Mouse (Mus musculus) myocyte (in vitro differentiated cells): ENCODE measurements around the gene Prkcz.

ENCODE experiments used
- E2F4 ChIP-seq: IDR thresholded peaks from one replicate; pipeline ENCODE4 v1.6.1; 2011; ENCODE audit warnings: mild to moderate bottlenecking, control low read depth, moderate library complexity; ENCODE audit not compliant: insufficient read depth
- MAX ChIP-seq: IDR thresholded peaks from one replicate; pipeline ENCODE4 v1.6.1; 2011; ENCODE audit warnings: low read depth, mild to moderate bottlenecking, control low read depth
- MYOD1 ChIP-seq, 3 experiments: IDR thresholded peaks; one replicate each; pipeline ENCODE4 v1.6.1; 2011; ENCODE audit warnings: control low read depth in 2 of 3, low read depth in 2 of 3, mild to moderate bottlenecking in 2 of 3, moderate library complexity in 1 of 3; ENCODE audit not compliant: insufficient read length in 2 of 3, control insufficient read depth in 1 of 3
- MYOG ChIP-seq, 3 experiments: IDR thresholded peaks; one replicate each; pipeline ENCODE4 v1.6.1; 2011; ENCODE audit warnings: control low read depth in 2 of 3, low read depth in 2 of 3, mild to moderate bottlenecking in 2 of 3; ENCODE audit not compliant: insufficient read length in 2 of 3, control insufficient read depth in 1 of 3, insufficient read depth in 1 of 3
- POLR2A ChIP-seq: IDR thresholded peaks from one replicate; pipeline ENCODE4 v1.6.1; 2011; ENCODE audit warnings: low read depth, mild to moderate bottlenecking, control low read depth, moderate library complexity; ENCODE audit not compliant: insufficient read length
- POLR2AphosphoS2 ChIP-seq: IDR thresholded peaks from one replicate; pipeline ENCODE4 v1.6.1; 2011; ENCODE audit warnings: low read depth, control low read depth; ENCODE audit not compliant: insufficient read length
- REST ChIP-seq: IDR thresholded peaks from one replicate; pipeline ENCODE4 v1.6.1; 2011; ENCODE audit warnings: mild to moderate bottlenecking, control low read depth, moderate library complexity; ENCODE audit not compliant: insufficient read depth, insufficient read length
- SRF ChIP-seq: IDR thresholded peaks from one replicate; pipeline ENCODE4 v1.6.1; 2011; ENCODE audit warnings: low read depth; ENCODE audit not compliant: control insufficient read depth, insufficient read length
- TCF12 ChIP-seq: IDR thresholded peaks from one replicate; pipeline ENCODE4 v1.6.1; 2011; ENCODE audit warnings: mild to moderate bottlenecking, control low read depth; ENCODE audit not compliant: poor library complexity, insufficient read depth, severe bottlenecking
- TCF3 ChIP-seq: IDR thresholded peaks from one replicate; pipeline ENCODE4 v1.6.1; 2011; ENCODE audit warnings: low read depth, control low read depth; ENCODE audit not compliant: insufficient read length
- USF1 ChIP-seq: IDR thresholded peaks from one replicate; pipeline ENCODE4 v1.6.1; 2011; ENCODE audit warnings: low read depth, mild to moderate bottlenecking, control low read depth, moderate library complexity

- TF ChIP-seq MAX (no peak), MYOG (IDR thresholded peaks at IDR 0.05; ENCODE audit: control insufficient read depth in 1 of 3, insufficient read depth in 1 of 3, insufficient read length in 2 of 3, low read depth in 2 of 3) (no peak), POLR2A (no peak), E2F4 (no peak), POLR2AphosphoS2 (no peak), REST (no peak), MYOD1 (IDR thresholded peaks at IDR 0.05; ENCODE audit: control insufficient read depth in 1 of 3, insufficient read length in 2 of 3, low read depth in 2 of 3) (no peak), USF1 (no peak), TCF12 (no peak), SRF (no peak), TCF3 (no peak)
Observed at GRCm38 (mm10) chr4:155304508-155305096, 56.6 kb downstream of the Prkcz start.
